Mouse (Mus musculus) forebrain, embryonic 14.5 days (tissue): ENCODE data around the gene D10Jhu81e. TPM values are rescaled to one million over a fixed set of nuclear protein-coding genes. Genes with fewer than 3 reads are reported as not detected.
A peak's percentile ranks its signal among the peaks of the same experiment; 100 is the strongest.

ENCODE experiments used
- ATAC-seq: fragments of 200-750 bp; cut with Nextera tagmentation; 2 replicates; pipeline ENCODE4 v1.8.0; 2017; ENCODE audit warnings: mild to moderate bottlenecking, moderate library complexity
- DNase-seq: peaks from one replicate; pipeline ENCODE4 v3.0.0-alpha.2; 2015; ENCODE audit warnings: low spot score
- H3K27ac ChIP-seq: fragments of 300-500 bp; sonication (generic); 2 replicates; pipeline ENCODE4 v1.5.1; 2014; ENCODE audit warnings: low read depth, mild to moderate bottlenecking, control low read depth, low read length, moderate library complexity
- H3K27me3 ChIP-seq: fragments of 300-500 bp; sonication (generic); replicated peaks from 2 replicates; pipeline ENCODE4 v1.6.1; 2014; ENCODE audit warnings: low read length, control low read depth, mixed read lengths; ENCODE audit not compliant: control insufficient read depth, insufficient read depth
- H3K36me3 ChIP-seq: fragments of 300-500 bp; sonication (generic); 2 replicates; pipeline ENCODE4 v1.6.1; 2014; ENCODE audit warnings: low read length, control low read depth; ENCODE audit not compliant: control insufficient read depth, insufficient read depth
- H3K4me1 ChIP-seq: fragments of 300-500 bp; sonication (generic); 2 replicates; pipeline ENCODE4 v1.6.1; 2014; ENCODE audit warnings: antibody characterized with exemption, low read length, control low read depth; ENCODE audit not compliant: control insufficient read depth, insufficient read depth
- H3K4me2 ChIP-seq: fragments of 300-500 bp; sonication (generic); 2 replicates; pipeline ENCODE4 v1.6.1; 2014; ENCODE audit warnings: mild to moderate bottlenecking, control low read depth, low read length
- H3K4me3 ChIP-seq: fragments of 300-500 bp; sonication (generic); 2 replicates; pipeline ENCODE4 v1.5.1; 2014; ENCODE audit warnings: low read depth, low read length, control low read depth
- H3K9ac ChIP-seq: fragments of 300-500 bp; sonication (generic); 2 replicates; pipeline ENCODE4 v1.6.1; 2014; ENCODE audit warnings: mild to moderate bottlenecking, low read length, control low read depth, moderate library complexity
- H3K9me3 ChIP-seq: fragments of 300-500 bp; sonication (generic); replicated peaks from 2 replicates; pipeline ENCODE4 v1.6.1; 2016; ENCODE audit warnings: low read length, control low read depth, mixed read lengths; ENCODE audit not compliant: control insufficient read depth
- WGBS: fragments of 180-500 bp; shearing (Covaris S2); extraction: QIAGEN DNeasy Blood & Tissue Kit; methylation state at CpG from one replicate; pipeline ENCODE4 v1.1.7; 2014; 5-methylcytosine and 5-hydroxymethylcytosine counted together
- polyA plus RNA-seq: library from polyadenylated mRNA; unstranded; fragments of >200 nt; fragmentation: Nextera tagmentation; extraction: Ambion mirVana; gene quantifications from 2 replicates; pipeline ENCODE4 v1.2.1, GENCODE M21; 2014

D10Jhu81e gene
- polyA plus RNA-seq, 1 experiment from 2014 or later = 33.0 TPM

DNA sequence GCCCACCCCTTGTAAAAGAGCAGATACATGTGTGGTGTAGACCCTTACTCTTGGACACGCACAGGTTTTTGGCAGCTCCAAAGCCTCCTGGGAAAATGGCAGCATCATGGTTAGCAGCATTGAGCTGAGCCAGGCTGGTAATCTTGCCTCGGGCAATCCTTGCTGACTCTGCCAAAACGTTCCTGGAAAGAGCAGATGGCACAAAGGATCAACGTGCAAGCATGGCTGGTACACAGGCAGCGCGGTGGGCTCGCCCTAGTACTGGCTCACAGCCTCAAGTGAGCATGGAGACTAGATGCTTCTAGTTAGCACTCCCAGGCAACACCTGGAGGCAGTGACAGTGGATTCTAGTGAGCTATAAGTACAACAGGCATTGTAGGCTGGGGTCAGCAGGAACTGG lies 2.2 kb downstream of the D10Jhu81e start:
- 69% methylated on average over 7 of the region's 7 CpGs for WGBS
- H3K4me1 ChIP-seq = peaks cover 5% of the 10 kb centered on the region; the same call in 1 of the 2 replicates
- ATAC-seq = no peak
- peak; percentile 55 for DNase-seq
- no peak overlapping the region for H3K9ac ChIP-seq
- no peaks in the 10 kb centered on the region for H3K27me3 ChIP-seq
- H3K4me3 ChIP-seq = no peak overlapping the region
- H3K9me3 ChIP-seq = no peaks in the 10 kb centered on the region
- H3K36me3 ChIP-seq = peaks cover 58% of the 10 kb centered on the region
- H3K27ac ChIP-seq = no peak overlapping the region
- H3K4me2 ChIP-seq = no peak overlapping the region

DNA sequence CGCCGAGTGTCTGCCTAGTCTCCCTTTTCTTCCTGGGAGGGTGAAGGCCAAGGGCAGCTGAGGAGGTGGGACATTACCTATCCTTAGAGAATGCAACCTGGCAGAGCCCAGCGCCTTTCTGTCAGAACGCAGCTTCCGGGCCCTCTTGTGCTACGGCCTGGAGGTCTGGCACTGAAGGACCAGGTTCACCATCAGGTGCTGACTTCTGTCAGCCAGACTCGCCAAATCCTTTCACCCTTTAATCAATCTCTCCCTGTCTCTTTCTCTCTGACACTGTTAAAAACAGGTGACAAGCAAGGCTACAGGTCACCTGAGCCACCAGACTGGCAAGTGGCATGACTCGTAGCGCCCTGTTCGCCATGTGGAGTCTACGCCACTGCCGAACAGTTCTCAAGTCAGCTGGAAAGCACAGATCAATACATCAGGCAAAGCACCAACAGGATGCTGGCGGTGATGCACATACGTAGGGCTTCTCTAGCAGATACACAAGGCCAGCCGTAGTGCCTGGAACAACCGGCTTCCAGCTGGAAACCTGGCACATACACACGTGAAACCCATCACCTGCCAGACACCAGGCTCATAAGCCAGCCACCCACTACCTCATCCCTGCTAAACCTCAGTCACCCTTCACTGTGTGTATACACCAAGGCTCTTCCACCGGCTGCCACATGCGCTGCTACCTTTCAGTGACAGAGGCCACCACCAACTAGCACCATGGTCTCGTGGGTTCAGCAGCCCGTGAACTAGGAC lies 4.2 kb downstream of the D10Jhu81e start:
- H3K4me1 ChIP-seq = peaks cover 5% of the 10 kb centered on the region; the same call in 1 of the 2 replicates
- H3K4me3 ChIP-seq = no peak overlapping the region
- ATAC-seq = no peak
- no peak overlapping the region for H3K9ac ChIP-seq
- 93% methylated on average over 21 of the region's 21 CpGs for WGBS
- no peaks in the 10 kb centered on the region for H3K27me3 ChIP-seq
- peaks cover 55% of the 10 kb centered on the region for H3K36me3 ChIP-seq
- DNase-seq = no peak
- H3K9me3 ChIP-seq = no peaks in the 10 kb centered on the region
- no peak overlapping the region for H3K27ac ChIP-seq
- H3K4me2 ChIP-seq = no peak overlapping the region

DNA sequence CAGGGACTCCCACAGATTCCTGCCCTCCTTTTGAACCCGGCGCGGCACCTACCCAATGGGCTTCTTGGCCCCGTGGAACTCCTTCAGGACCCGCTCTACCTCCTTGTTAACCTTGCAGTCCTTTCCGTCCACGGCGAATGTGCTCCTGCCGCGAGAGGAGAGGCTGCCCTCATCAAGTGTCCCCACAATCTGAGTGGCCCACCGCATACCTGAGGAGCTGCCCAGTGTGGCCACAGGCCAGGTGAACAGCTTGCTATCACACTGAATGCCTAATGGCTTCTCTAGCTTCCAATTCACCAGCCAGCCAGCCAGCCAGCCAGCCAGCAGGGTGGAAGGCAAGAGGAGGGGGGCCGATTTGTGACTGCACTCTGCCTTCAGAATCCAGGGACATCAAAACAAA lies 4.8 kb downstream of the D10Jhu81e start:
- 93% methylated on average over 12 of the region's 12 CpGs for WGBS
- DNase-seq = no peak
- Histone ChIP-seq H3K9me3 (no peaks in the 10 kb centered on the region), H3K27me3 (no peaks in the 10 kb centered on the region), H3K4me2 (no peak overlapping the region), H3K4me3 (no peak overlapping the region), H3K27ac (no peak overlapping the region), H3K4me1 (peaks cover 5% of the 10 kb centered on the region), H3K36me3 (peaks cover 56% of the 10 kb centered on the region), H3K9ac (no peak overlapping the region)
- no peak for ATAC-seq

DNA sequence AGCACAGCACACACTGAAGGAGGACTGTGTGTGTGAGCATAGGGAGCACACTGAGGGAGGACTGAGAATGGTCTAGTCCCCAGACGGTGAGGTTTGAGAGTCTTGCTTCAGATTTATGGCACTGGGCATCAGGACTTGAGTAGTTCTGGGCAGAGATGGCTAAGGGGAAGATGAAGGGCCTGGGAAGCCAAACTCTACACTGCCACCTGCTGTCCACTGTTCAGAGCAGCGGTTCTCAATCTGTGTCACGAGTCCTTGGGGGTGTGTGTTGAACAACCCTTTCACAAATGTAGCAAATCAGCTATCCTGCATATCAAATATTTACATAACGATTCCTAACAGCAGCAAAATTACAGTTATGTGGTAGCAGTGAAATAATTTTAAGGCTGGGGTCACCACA lies 5.7 kb downstream of the D10Jhu81e start:
- no peak for ATAC-seq
- peaks cover 56% of the 10 kb centered on the region for H3K36me3 ChIP-seq
- WGBS = 37% methylated on average over 4 of the region's 4 CpGs
- H3K27ac ChIP-seq = no peak overlapping the region
- peaks cover 7% of the 10 kb centered on the region for H3K4me1 ChIP-seq
- H3K27me3 ChIP-seq = no peaks in the 10 kb centered on the region
- no peak overlapping the region for H3K4me2 ChIP-seq
- peak; percentile 71 for DNase-seq
- no peaks in the 10 kb centered on the region for H3K9me3 ChIP-seq
- no peak overlapping the region for H3K9ac ChIP-seq
- H3K4me3 ChIP-seq = no peak overlapping the region

DNA sequence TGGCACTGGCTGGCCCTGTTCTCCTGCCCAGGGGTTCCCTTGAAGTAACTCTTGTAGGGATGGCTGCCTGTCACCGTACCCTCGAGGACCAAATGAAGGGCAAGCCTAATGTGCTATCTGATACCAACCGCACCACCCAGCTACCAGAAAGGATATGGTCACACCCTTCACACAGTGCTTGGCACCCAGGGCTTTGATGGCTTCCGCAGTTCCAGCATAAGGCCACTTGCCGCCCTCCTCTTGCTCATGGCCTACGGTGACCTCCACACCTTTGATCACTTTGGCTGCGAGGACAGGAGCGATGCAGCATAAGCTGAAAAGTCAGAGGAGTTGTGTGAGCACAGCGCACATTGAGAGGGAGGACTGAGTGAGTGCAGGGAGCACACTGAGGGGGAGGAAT lies 6.3 kb downstream of the D10Jhu81e start:
- 93% methylated on average over 9 of the region's 9 CpGs for WGBS
- H3K4me3 ChIP-seq = no peak overlapping the region
- peaks cover 4% of the 10 kb centered on the region; the same call in 1 of the 2 replicates for H3K4me1 ChIP-seq
- no peak overlapping the region for H3K27ac ChIP-seq
- no peak overlapping the region for H3K9ac ChIP-seq
- no peak overlapping the region for H3K4me2 ChIP-seq
- peaks cover 56% of the 10 kb centered on the region for H3K36me3 ChIP-seq
- no peaks in the 10 kb centered on the region for H3K9me3 ChIP-seq
- no peaks in the 10 kb centered on the region for H3K27me3 ChIP-seq
- DNase-seq = no peak
- ATAC-seq = no peak

DNA sequence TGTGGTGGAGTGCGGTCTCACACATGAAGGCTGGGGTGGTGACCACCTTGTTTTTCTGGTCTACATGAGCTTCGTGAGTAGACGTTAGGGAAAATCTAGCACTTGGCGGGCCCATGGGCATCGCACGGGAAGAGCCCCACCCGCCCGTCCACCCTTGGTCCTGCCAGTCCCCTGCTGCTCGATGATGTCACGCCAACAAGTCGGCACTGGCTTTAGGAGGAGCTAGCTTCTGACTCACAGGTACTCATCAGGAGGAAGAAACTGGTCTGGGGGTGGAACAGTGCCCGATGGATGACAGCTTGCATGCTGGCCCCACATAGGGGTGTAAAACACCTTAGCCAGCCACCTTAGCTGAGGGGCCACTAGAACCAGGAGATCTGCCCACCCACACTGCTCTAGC lies 6.9 kb downstream of the D10Jhu81e start:
- DNase-seq (no peak), ATAC-seq (no peak)
- 95% methylated on average over 12 of the region's 12 CpGs for WGBS
- Histone ChIP-seq H3K27me3 (no peaks in the 10 kb centered on the region), H3K9ac (no peak overlapping the region), H3K4me1 (peaks cover 4% of the 10 kb centered on the region; the same call in 1 of the 2 replicates), H3K4me2 (no peak overlapping the region), H3K4me3 (no peak overlapping the region), H3K9me3 (no peaks in the 10 kb centered on the region), H3K36me3 (peaks cover 56% of the 10 kb centered on the region), H3K27ac (no peak overlapping the region)

DNA sequence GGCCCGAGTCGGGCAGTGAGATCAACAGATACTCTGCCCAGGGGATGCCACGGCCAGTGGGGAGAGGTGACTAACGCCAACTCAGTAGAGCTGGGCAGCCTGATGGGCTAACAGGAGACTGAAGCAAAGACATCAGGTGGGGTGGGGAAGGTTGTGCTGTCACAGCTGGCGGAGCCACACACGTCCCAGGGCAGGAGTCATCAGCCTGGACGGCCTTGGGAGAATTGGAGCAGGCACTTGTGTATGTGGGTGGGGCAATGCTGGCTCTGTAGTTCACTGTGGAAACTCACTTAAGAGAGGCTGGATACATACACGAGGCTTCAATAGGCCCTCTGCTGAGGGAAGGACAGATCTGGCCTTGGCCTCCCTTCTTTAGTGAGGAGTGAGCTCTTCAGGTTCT lies 8.5 kb downstream of the D10Jhu81e start:
- no peak for ATAC-seq
- no peak overlapping the region for H3K27ac ChIP-seq
- WGBS = 90% methylated on average over 8 of the region's 8 CpGs

DNA sequence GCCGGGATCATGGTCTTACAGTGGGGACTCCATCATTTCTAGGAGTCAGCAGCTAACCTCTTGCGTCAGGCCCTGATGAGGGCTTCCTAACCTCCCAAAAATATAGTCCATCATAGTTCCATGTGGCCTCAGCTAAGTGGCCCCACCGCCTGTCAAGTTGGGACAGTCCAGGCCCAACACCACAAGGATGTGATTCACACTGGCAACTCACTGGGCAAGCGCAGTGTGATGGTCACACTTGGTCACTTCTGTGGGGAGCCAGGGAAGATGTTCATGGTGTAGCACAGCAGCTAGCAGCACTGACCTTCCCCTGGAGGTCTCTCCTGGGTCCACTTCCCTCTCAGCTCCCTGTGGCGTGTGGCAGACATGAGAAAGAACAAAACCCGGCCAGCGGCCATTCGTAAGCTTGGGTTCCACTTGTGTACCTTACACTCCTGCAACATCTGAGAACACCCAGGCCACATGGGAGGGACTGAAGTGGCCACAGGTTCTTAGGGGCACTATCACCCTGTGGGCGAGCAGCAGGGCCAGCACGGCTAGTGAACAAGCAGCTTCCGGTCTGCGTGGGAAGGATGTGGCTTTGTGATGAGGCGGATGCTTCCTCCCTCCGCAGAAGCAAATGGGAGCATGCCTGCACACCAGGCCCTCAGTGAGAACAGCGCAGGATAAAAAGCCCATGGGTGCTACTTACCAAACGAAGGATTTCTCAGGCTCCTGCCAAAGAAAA lies 9.1 kb downstream of the D10Jhu81e start:
- Histone ChIP-seq H3K27ac (no peak overlapping the region), H3K9me3 (no peaks in the 10 kb centered on the region), H3K4me3 (no peak overlapping the region), H3K9ac (0 out of 2 replicates have a peak overlapping the region, but pooled peaks have one; percentile 21), H3K4me1 (peaks cover 4% of the 10 kb centered on the region; the same call in 1 of the 2 replicates), H3K4me2 (no peak overlapping the region), H3K36me3 (peaks cover 35% of the 10 kb centered on the region), H3K27me3 (no peaks in the 10 kb centered on the region)
- 91% methylated on average over 16 of the region's 16 CpGs for WGBS
- ATAC-seq (no peak), DNase-seq (no peak)

More for the DNA sequence above, 8.5 kb downstream of the D10Jhu81e start:
- Histone ChIP-seq H3K9me3 (no peaks in the 10 kb centered on the region), H3K4me2 (no peak overlapping the region), H3K4me3 (no peak overlapping the region), H3K4me1 (peaks cover 4% of the 10 kb centered on the region; the same call in 1 of the 2 replicates), H3K36me3 (peaks cover 40% of the 10 kb centered on the region), H3K27me3 (no peaks in the 10 kb centered on the region), H3K9ac (no peak overlapping the region)
- no peak for DNase-seq

DNA sequence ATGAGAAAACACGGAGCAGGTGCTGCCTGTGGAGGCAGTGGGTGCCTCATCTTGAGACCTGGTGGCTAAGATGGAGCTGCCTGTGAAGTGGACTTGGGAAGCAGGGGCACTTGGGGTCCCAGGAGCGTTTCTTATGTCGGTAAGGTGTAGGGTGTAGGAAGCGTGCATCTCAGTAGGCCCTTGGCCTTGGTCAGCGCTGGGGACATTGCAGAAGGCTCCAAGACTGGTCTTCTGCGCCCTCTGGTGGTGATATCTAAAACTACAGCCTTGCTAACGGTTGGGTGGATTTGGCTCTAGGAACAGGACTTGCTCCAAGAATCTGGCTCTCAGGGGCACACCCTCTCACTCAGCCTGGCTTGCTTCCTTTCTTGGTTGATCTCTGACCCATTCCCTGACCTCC lies 9.7 kb downstream of the D10Jhu81e start:
- Histone ChIP-seq H3K4me3 (no peak overlapping the region), H3K36me3 (peaks cover 32% of the 10 kb centered on the region), H3K27ac (no peak overlapping the region), H3K9ac (peak overlapping the region; percentile 45; the same call in 1 of the 2 replicates), H3K4me2 (peak overlapping the region; percentile 39), H3K27me3 (no peaks in the 10 kb centered on the region), H3K4me1 (peaks cover 4% of the 10 kb centered on the region; the same call in 1 of the 2 replicates), H3K9me3 (no peaks in the 10 kb centered on the region)
- 2% methylated on average over 7 of the region's 7 CpGs for WGBS
- peak; percentile 75 for ATAC-seq
- DNase-seq = peak; percentile 86
